Mouse (Mus musculus): ENCODE results near the gene H2-Q6. TPM values are rescaled to one million over a fixed set of nuclear protein-coding genes. Genes with fewer than 3 reads are reported as not detected.
"Not testable (repeated sequence)": the region's sequence is repeated elsewhere in the genome, so short reads cannot be mapped to it uniquely, and the experiment has no call there.

The H2-Q6 gene
- total RNA-seq (2021): under 1 TPM in 1 of 2 experiments, not detected in 1; 0.34 TPM

GRCm38 (mm10) chr17:35424624-35425416, at the start of gene H2-Q6:
H2-Q6 (plus strand) TSS chr17:35424850.
- DNase-seq (ENCODE audit: low spot score in 2 of 2); intact Hi-C loops (cut with DNase I): not testable (repeated sequence)

DNA sequence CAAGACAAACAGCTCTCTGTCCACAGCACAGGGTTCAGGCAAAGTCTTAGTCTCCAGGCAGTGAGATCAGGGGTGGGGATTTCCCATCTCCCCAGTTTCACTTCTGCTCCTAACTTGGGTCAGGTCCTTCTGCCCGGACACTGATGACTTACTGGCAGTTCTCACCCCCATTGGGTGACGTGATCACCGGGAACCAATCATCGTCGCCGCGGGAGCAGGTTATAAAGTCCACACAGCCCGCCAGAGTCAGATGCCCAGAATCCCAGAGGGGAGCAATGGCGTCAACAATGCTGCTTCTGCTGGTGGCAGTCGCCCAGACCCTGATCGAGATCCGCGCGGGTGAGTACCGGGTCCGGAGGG, 45.3 kb upstream of the H2-Q6 start, which contains the start of gene H2-Q4:
TSS of gene H2-Q4 (plus strand) at position 249 of the 360 bp plus-strand sequence.
- peak; percentile 70 to 74 for DNase-seq (ENCODE audit: low spot score in 2 of 2)
- intact Hi-C loops (cut with DNase I): no loop called here

DNA sequence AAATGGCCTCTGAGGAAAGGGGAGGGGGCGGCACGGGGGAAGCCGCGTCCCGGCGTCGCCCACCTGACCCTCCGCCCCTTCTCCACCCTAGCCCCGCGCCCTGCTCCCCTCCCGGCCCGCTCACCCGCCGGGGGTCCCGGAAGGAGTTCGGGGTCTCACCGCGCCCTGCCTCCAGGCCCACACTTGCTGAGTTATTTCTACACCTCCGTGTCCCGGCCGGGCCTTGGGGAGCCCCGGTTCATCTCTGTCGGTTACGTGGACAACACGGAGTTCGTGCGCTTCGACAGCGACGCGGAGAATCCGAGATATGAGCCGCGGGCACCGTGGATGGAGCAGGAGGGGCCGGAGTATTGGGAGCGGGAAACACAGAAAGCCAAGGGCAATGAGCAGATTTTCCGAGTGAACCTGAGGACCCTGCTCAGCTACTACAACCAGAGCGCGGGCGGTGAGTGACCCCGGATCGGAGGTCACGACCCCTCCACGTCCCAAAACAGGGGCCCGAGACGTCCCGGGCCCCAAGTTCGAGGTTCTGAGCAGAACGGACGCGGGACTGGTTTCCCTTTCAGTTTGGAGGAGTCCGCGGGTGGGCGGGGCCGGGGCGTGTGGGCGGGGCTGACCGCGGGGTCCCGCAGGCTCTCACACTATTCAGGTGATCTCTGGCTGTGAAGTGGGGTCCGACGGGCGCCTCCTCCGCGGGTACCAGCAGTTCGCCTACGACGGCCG, 44.8 kb upstream of the H2-Q6 start:
- intact Hi-C loops (cut with DNase I): no loop called here
- no peak for DNase-seq (ENCODE audit: low spot score in 2 of 2)

DNA sequence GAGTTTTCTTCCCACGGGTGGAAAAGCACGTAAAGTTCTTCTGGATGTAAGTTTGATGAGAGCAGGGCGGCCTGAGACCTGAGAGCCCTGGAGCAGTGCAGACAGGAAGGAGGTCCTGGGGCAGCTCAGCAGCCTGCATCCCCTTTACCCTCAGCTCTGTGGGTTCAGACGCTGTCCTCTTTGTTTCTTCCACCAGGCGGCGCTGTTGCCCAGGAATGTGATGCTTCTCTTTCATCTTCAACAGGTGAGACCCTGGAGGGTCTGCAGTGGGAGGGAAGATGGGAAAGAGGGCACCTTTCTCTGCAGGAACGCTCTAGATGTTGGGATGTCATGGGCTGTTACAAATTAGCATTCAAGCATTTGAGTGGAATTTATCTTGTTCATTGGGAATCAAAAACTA, 34.9 kb upstream of the H2-Q6 start:
- DNase-seq (ENCODE audit: low spot score in 2 of 2); intact Hi-C loops (cut with DNase I): not testable (repeated sequence)

- DNase-seq (ENCODE audit: low spot score in 2 of 2); intact Hi-C loops (cut with DNase I): not testable (repeated sequence)
Observed at GRCm38 (mm10) chr17:35392671-35393070, 32.0 kb upstream of the H2-Q6 start.

DNA sequence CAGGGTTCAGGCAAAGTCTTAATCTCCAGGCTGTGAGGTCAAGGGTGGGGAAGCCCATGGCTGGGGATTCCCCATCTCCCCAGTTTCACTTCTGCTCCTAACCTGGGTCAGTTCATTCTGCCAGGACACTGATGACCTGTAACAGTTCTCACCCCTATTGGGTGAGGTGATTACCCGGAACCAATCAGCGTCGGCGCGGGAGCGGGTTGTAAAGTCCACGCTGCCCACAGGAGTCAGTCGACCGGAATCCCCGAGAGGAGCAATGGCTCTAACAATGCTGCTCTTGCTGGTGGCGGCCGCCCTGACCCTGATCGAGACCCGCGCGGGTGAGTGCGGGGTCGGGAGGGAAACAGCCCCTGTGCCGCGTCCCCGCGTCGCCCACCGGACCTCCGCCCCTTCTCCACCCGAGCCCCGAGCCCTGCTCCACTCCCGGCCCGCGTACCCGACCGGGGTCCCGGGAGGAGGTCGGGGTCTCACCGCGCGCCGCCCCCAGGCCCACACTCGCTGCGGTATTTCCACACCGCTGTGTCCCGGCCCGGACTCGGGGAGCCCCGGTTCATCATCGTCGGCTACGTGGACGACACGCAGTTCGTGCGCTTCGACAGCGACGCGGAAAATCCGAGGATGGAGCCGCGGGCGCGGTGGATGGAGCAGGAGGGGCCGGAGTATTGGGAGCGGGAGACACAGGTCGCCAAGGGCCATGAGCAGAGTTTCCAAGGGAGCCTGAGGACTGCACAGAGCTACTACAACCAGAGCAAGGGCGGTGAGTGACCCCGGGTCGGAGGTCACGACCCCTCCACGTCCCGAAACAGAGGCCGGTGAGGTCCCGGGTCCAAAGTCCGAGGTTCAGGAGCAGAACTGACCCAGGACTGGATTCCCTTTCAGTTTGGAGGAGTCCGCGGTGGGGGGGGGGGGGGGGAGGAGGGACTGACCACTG, 30.5 kb upstream of the H2-Q6 start:
- intact Hi-C loops (cut with DNase I); DNase-seq (ENCODE audit: low spot score in 2 of 2): not testable (repeated sequence)

DNA sequence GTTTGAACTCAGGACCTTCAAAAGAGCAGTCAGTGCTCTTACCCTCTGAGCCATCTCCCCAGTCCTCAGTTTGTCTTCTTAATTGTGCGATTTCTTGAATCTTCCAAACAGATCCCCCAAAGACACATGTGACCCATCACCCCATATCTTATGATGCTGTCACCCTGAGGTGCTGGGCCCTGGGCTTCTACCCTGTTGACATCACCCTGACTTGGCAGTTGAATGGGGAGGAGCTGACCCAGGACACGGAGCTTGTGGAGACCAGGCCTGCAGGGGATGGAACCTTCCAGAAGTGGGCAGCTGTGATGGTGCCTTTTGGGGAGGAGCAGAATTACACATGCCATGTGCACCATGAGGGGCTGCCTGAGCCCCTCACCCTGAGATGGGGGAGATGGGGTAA, 27.7 kb upstream of the H2-Q6 start:
- intact Hi-C loops (cut with DNase I); DNase-seq (ENCODE audit: low spot score in 2 of 2): not testable (repeated sequence)

GRCm38 (mm10) chr17:35413057-35413456, 11.6 kb upstream of the H2-Q6 start:
- intact Hi-C loops (cut with DNase I); DNase-seq (ENCODE audit: low spot score in 2 of 2): not testable (repeated sequence)

DNA sequence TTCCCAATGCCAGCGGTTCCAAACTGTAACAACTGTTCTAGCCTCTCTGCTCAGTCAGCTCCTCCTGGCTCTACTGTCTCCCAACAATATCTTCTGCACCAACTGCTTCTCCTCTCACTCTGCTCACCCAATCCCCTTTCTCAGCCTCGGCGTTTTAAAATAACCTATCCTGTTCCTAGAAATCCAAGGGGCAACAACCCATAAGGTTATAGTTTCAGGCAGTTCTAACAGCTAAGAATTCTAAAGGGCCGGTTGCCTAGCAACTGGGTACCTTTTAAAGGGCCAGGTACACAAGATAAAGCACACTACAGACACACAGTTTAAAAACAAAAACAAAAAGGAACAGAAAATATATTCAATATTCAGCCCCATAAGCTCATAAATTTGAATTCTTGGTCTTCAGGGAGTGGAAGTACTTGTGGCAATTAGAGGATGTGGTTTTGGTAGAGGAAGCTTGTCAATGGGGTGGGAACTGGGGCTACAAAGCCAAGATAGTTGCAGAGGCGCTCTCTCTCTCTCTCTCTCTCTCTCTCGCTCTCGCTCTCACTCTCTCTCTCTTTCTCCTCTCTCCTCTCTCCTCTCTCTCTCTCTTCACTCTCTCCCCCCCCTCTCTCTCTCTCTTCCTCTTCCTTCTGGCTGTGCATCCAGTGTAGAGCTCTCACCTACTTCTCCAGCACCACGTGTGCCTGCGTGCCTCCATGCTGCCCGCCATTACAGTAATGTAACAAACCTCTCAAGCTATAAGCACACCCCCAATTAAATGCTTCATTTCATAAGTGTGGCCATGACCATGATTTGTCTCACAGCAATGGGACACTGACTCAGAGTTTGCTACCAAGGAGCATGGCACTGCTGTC, 9.1 kb upstream of the H2-Q6 start:
- intact Hi-C loops (cut with DNase I); DNase-seq (ENCODE audit: low spot score in 2 of 2): not testable (repeated sequence)

DNA sequence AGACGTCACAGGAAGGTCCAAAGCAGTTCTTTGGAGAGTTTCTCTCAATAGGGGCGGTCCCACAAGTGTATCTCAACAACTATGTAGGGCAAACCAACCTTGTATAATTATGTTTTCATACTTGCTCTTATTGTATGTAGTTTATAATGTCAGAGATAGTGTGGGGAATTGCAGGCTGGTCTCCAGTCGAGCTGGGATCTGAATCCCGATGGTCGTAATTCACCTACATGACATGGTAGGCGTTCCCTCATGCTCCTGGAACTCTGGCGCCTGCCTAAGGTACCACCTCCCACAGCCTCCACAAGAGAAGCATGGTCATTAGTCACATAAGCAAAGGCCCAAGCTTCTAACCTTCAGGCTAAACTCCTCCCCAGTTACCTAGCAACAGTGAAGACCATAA, 5.9 kb upstream of the H2-Q6 start:
- intact Hi-C loops (cut with DNase I): no loop called here
- no peak for DNase-seq (ENCODE audit: low spot score in 2 of 2)

- DNase-seq (ENCODE audit: low spot score in 2 of 2); intact Hi-C loops (cut with DNase I): not testable (repeated sequence)
Observed at GRCm38 (mm10) chr17:35419564-35419963, 5.1 kb upstream of the H2-Q6 start.

DNA sequence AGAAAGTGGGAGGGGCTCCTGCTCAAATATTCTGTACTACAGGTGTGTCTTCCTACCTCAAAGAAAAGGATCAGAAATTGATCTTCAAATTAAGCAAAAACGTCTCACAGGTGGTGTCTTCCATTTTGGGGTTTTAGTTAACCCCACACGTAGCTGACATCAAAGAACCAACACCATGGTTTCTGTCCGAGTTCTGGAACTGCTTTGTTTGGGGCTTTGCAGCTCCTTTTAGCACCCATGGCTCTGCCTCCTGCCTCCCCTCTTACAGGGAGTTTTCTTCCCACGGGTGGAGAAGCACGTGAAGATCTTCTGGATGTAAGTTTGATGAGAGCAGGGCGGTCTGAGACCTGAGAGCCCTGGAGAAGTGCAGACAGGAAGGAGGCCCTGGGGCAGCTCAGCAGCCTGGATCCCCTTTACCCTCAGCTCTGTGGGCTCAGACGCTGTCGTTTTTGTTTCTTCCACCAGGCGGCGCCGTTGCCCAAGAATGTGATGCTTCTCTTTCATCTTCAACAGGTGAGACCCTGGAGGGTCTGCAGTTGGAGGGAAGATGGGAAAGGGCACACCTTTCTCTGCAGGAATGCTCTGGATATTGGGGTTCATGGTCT, 4.3 kb upstream of the H2-Q6 start:
- DNase-seq (ENCODE audit: low spot score in 2 of 2): not testable (repeated sequence)

GRCm38 (mm10) chr17:35421331-35421730, 3.3 kb upstream of the H2-Q6 start:
- intact Hi-C loops (cut with DNase I); DNase-seq (ENCODE audit: low spot score in 2 of 2): not testable (repeated sequence)

More for the DNA sequence above, 4.3 kb upstream of the H2-Q6 start:
- intact Hi-C loops (cut with DNase I): not testable (repeated sequence)

DNA sequence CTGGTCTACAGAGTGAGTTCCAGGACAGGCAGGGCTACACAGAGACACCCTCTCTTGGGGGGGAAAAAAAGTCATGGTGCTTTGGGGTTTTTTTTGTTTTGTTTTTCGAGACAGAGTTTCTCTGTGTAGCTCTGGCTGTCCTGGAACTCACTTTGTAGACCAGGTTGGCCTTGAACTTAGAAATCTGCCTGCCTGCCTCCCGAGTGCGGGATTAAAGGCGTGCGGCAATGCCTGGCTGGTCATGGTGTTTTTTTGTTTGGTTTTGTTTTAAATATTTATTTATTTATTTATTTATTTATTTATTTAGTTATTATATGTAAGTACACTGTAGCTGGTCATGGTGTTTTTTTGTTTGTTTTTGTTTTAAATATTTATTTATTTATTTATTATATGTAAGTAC, 2.3 kb upstream of the H2-Q6 start:
- DNase-seq (ENCODE audit: low spot score in 2 of 2); intact Hi-C loops (cut with DNase I): not testable (repeated sequence)

DNA sequence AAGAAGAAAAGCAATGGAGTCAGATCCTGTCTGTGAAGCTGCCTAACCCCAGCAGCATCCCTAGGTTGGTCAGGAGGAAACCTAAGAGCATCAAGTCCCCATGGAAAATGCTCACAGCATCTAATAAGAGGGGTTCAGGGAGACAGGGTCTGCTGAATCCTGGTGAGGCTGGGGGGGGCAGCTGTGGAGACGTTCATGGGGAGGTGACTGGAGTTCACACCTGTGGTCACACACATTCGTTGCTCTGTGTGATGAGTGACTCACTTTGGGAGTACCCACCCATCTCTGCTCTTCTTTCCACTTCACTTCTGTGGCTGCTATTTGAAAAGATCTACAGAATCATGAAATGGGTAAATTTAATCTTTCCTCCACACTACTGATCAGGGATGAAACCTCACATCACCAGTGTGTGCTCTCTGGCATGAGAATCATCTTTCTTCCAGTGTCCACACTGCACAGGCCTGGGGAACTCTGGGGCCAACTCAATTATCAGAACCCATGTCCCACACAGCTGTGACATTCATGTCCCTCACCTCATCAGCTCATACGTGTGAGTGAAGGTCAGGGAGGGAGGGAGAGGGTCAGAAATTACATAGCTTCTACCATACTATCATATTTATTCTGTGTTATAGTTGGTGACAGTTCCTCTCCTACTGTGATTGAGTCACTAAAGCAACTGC, 1.4 kb upstream of the H2-Q6 start:
- DNase-seq (ENCODE audit: low spot score in 2 of 2); intact Hi-C loops (cut with DNase I): not testable (repeated sequence)

- DNase-seq (ENCODE audit: low spot score in 2 of 2); intact Hi-C loops (cut with DNase I): not testable (repeated sequence)
Observed at GRCm38 (mm10) chr17:35424106-35424505, 544 bp upstream of the H2-Q6 start.

DNA sequence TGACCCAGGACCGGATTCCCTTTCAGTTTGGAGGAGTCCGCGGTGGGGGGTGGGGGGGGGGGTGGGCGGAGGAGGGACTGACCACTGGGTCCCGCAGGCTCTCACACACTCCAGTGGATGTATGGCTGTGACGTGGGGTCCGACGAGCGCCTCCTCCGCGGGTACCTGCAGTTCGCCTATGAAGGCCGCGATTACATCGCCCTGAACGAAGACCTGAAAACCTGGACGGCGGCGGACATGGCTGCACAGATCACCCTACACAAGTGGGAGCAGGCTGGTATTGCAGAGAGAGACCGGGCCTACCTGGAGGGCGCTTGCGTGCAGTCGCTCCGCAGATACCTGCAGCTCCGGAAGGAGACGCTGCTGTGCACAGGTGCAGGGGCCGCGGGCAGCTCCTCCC, 824 bp downstream of the H2-Q6 start:
- DNase-seq (ENCODE audit: low spot score in 2 of 2); intact Hi-C loops (cut with DNase I): not testable (repeated sequence)

- DNase-seq (ENCODE audit: low spot score in 2 of 2); intact Hi-C loops (cut with DNase I): not testable (repeated sequence)
Observed at GRCm38 (mm10) chr17:35428883-35429282, 4.2 kb downstream of the H2-Q6 start.
